Mouse (Mus musculus): ENCODE data around the gene Ehd3. TPM values are rescaled to one million over a fixed set of nuclear protein-coding genes. Genes with fewer than 3 reads are reported as not detected.

The Ehd3 gene
- polyA plus RNA-seq, 1 experiment from 2014 or later: 2.7 TPM

- Histone ChIP-seq H3K4me2 (ENCODE audit: low read length) (no peak overlapping the region), H3K4me1 (ENCODE audit: control insufficient read depth in 2 of 2, insufficient read depth in 2 of 2, low read length in 2 of 2) (peaks cover 2 to 6% of the 10 kb centered on the region in 2 experiments; a peak in 1 of 4 replicates), H3K27me3 (ENCODE audit: control insufficient read depth, insufficient read depth, low read length) (no peaks in the 10 kb centered on the region), H3K9ac (ENCODE audit: low read length) (no peak overlapping the region), H3K36me3 (ENCODE audit: control insufficient read depth, insufficient read depth, low read length) (no peaks in the 10 kb centered on the region), H3K9me3 (ENCODE audit: control insufficient read depth, low read length) (no peaks in the 10 kb centered on the region), H3K27ac (replicated peaks in 1 of 2; ENCODE audit: control insufficient read depth in 1 of 2, insufficient read depth in 1 of 2, low read depth in 2 of 2, low read length in 2 of 2) (no peak overlapping the region), H3K4me3 (ENCODE audit: control insufficient read depth in 1 of 2, insufficient read depth in 1 of 2, low read depth in 1 of 2, low read length in 2 of 2) (no peak overlapping the region)
- 70% methylated on average over 9 of the region's 9 CpGs for WGBS
- ATAC-seq (ENCODE audit: insufficient number of reproducible peaks, insufficient read depth, low FRiP score, low read depth): no peak
Observed at GRCm38 (mm10) chr17:73817697-73818380, 13.9 kb downstream of the Ehd3 start.

DNA sequence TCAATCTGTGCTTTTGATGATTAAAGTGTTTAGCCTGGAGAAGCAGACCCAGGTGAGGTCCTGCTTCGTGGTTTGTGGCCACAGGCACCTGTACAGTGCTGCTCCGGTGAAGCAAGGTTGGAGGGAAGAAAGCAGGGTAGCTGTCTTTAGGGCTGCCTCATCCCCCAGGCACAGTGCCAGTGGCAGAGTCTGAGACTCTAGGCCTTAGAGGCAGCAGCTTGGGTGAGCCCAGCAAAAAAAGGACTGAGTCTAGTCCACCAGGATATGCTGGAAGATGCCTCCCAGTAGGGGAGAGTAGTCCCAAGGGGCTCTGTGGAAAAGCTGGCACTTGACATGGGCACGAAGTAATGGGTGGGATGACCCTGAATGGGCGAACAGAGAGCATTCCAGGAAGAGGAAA, 15.0 kb downstream of the Ehd3 start:
- no peak overlapping the region for H3K4me3 ChIP-seq (ENCODE audit: control insufficient read depth in 1 of 2, insufficient read depth in 1 of 2, low read depth in 1 of 2, low read length in 2 of 2)
- no peaks in the 10 kb centered on the region for H3K27me3 ChIP-seq (ENCODE audit: control insufficient read depth, insufficient read depth, low read length)
- H3K4me1 ChIP-seq (ENCODE audit: control insufficient read depth in 2 of 2, insufficient read depth in 2 of 2, low read length in 2 of 2): peaks cover 9 to 12% of the 10 kb centered on the region in 2 experiments
- WGBS: 73% methylated on average over 4 of the region's 4 CpGs
- no peak overlapping the region for H3K9ac ChIP-seq (ENCODE audit: low read length)
- no peak overlapping the region for H3K4me2 ChIP-seq (ENCODE audit: low read length)
- no peaks in the 10 kb centered on the region for H3K9me3 ChIP-seq (ENCODE audit: control insufficient read depth, low read length)
- ATAC-seq (ENCODE audit: insufficient number of reproducible peaks, insufficient read depth, low FRiP score, low read depth): no peak
- no peaks in the 10 kb centered on the region for H3K36me3 ChIP-seq (ENCODE audit: control insufficient read depth, insufficient read depth, low read length)
- no peak overlapping the region for H3K27ac ChIP-seq (replicated peaks in 1 of 2; ENCODE audit: control insufficient read depth in 1 of 2, insufficient read depth in 1 of 2, low read depth in 2 of 2, low read length in 2 of 2)

- no peaks in the 10 kb centered on the region for H3K9me3 ChIP-seq (ENCODE audit: control insufficient read depth, low read length)
- 21% methylated on average over 4 of the region's 4 CpGs for WGBS
- ATAC-seq (ENCODE audit: insufficient number of reproducible peaks, insufficient read depth, low FRiP score, low read depth): no peak
- no peak overlapping the region for H3K9ac ChIP-seq (ENCODE audit: low read length)
- H3K36me3 ChIP-seq (ENCODE audit: control insufficient read depth, insufficient read depth, low read length): no peaks in the 10 kb centered on the region
- no peak overlapping the region for H3K4me2 ChIP-seq (ENCODE audit: low read length)
- peaks cover 10 to 15% of the 10 kb centered on the region in 2 experiments for H3K4me1 ChIP-seq (ENCODE audit: control insufficient read depth in 2 of 2, insufficient read depth in 2 of 2, low read length in 2 of 2)
- H3K27me3 ChIP-seq (ENCODE audit: control insufficient read depth, insufficient read depth, low read length): no peaks in the 10 kb centered on the region
- no peak overlapping the region for H3K4me3 ChIP-seq (ENCODE audit: control insufficient read depth in 1 of 2, insufficient read depth in 1 of 2, low read depth in 1 of 2, low read length in 2 of 2)
- H3K27ac ChIP-seq (replicated peaks in 1 of 2; ENCODE audit: control insufficient read depth in 1 of 2, insufficient read depth in 1 of 2, low read depth in 2 of 2, low read length in 2 of 2): no peak overlapping the region
Observed at GRCm38 (mm10) chr17:73820726-73821125, 16.8 kb downstream of the Ehd3 start.

- Histone ChIP-seq H3K4me3 (ENCODE audit: control insufficient read depth in 1 of 2, insufficient read depth in 1 of 2, low read depth in 1 of 2, low read length in 2 of 2) (no peak overlapping the region), H3K4me2 (ENCODE audit: low read length) (no peak overlapping the region), H3K27me3 (ENCODE audit: control insufficient read depth, insufficient read depth, low read length) (no peaks in the 10 kb centered on the region), H3K9me3 (ENCODE audit: control insufficient read depth, low read length) (no peaks in the 10 kb centered on the region), H3K9ac (ENCODE audit: low read length) (no peak overlapping the region), H3K27ac (replicated peaks in 1 of 2; ENCODE audit: control insufficient read depth in 1 of 2, insufficient read depth in 1 of 2, low read depth in 2 of 2, low read length in 2 of 2) (no peak overlapping the region), H3K36me3 (ENCODE audit: control insufficient read depth, insufficient read depth, low read length) (no peaks in the 10 kb centered on the region), H3K4me1 (ENCODE audit: control insufficient read depth in 2 of 2, insufficient read depth in 2 of 2, low read length in 2 of 2) (peaks cover 10 to 15% of the 10 kb centered on the region in 2 experiments)
- ATAC-seq (ENCODE audit: insufficient number of reproducible peaks, insufficient read depth, low FRiP score, low read depth): no peak
- 75% methylated on average over 4 of the region's 4 CpGs for WGBS
Observed at GRCm38 (mm10) chr17:73822255-73822654, 18.3 kb downstream of the Ehd3 start.

DNA sequence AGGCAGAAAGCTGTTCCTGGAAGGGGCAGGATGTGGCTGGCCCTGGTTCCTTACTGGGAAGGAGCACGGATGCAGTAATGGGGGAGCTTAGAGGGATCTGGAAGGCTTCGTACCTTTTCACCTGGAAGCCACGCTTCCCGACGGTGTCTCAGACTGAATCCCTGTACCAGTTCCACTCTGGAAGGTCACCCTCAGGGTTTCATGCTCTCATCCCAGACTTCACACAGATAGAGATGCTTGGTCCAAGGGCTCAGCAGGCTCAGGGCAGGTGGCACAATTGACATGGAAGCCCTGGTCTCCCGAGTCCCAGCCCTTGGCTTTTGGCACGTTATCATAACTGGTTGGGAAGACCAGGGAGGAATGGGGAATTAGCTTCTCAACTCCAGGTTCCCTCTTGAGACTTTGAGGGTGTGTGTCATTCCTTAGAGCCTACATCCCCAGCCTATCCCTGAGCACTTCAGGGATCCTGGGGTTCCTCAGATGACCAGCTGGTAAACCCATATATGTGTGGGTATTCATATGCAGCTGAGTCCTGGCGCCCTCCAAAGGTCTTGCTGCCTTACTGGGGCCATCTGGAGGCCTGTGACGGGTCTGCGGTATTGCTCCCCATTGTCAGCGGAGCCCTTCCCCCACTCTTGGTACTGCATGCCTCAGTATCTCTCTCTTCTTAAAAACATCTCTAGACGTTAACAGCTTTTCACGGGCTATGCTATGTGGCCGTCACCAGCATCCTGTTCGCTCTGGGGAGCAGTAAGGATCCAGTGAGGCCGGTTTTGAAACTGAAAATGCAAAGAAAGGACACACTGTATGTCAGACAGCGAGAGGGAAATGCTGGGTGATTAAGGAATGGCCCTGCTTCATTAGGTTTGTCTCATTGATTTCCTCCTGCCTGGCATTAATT, 19.4 kb downstream of the Ehd3 start:
- ATAC-seq (ENCODE audit: insufficient number of reproducible peaks, insufficient read depth, low FRiP score, low read depth): no peak
- 76% methylated on average over 17 of the region's 17 CpGs for WGBS
- H3K27me3 ChIP-seq (ENCODE audit: control insufficient read depth, insufficient read depth, low read length): no peaks in the 10 kb centered on the region

DNA sequence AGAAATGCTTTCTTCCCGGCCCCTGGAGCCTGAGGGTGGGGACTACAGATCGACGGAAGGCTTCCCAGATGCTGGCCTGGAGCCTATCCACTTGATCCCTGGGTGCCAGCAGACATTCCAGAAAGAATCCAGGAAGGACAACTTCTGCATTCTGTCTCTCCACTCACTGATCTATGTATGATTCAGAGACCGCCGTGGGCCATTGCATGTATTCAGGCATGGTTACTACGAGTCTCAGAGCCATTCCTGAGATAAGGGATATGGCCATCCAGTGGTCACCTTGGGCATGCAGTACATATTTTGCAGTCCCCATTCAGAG, 20.0 kb downstream of the Ehd3 start:
- 28% methylated on average over 6 of the region's 6 CpGs for WGBS
- no peaks in the 10 kb centered on the region for H3K36me3 ChIP-seq (ENCODE audit: control insufficient read depth, insufficient read depth, low read length)
- no peak overlapping the region for H3K4me3 ChIP-seq (ENCODE audit: control insufficient read depth in 1 of 2, insufficient read depth in 1 of 2, low read depth in 1 of 2, low read length in 2 of 2)
- no peak overlapping the region for H3K9ac ChIP-seq (ENCODE audit: low read length)
- H3K4me2 ChIP-seq (ENCODE audit: low read length): no peak overlapping the region
- H3K27ac ChIP-seq (replicated peaks in 1 of 2; ENCODE audit: control insufficient read depth in 1 of 2, insufficient read depth in 1 of 2, low read depth in 2 of 2, low read length in 2 of 2): no peak overlapping the region
- no peak for ATAC-seq (ENCODE audit: insufficient number of reproducible peaks, insufficient read depth, low FRiP score, low read depth)
- H3K9me3 ChIP-seq (ENCODE audit: control insufficient read depth, low read length): no peaks in the 10 kb centered on the region
- no peaks in the 10 kb centered on the region for H3K27me3 ChIP-seq (ENCODE audit: control insufficient read depth, insufficient read depth, low read length)
- H3K4me1 ChIP-seq (ENCODE audit: control insufficient read depth in 2 of 2, insufficient read depth in 2 of 2, low read length in 2 of 2): peaks cover 10 to 15% of the 10 kb centered on the region in 2 experiments

More for the DNA sequence above, 19.4 kb downstream of the Ehd3 start:
- Histone ChIP-seq H3K27ac (replicated peaks in 1 of 2; ENCODE audit: control insufficient read depth in 1 of 2, insufficient read depth in 1 of 2, low read depth in 2 of 2, low read length in 2 of 2) (no peak overlapping the region), H3K36me3 (ENCODE audit: control insufficient read depth, insufficient read depth, low read length) (no peaks in the 10 kb centered on the region), H3K4me1 (ENCODE audit: control insufficient read depth in 2 of 2, insufficient read depth in 2 of 2, low read length in 2 of 2) (peaks cover 10 to 15% of the 10 kb centered on the region in 2 experiments), H3K9me3 (ENCODE audit: control insufficient read depth, low read length) (no peaks in the 10 kb centered on the region), H3K4me3 (ENCODE audit: control insufficient read depth in 1 of 2, insufficient read depth in 1 of 2, low read depth in 1 of 2, low read length in 2 of 2) (no peak overlapping the region), H3K4me2 (ENCODE audit: low read length) (no peak overlapping the region), H3K9ac (ENCODE audit: low read length) (no peak overlapping the region)

- H3K36me3 ChIP-seq (ENCODE audit: control insufficient read depth, insufficient read depth, low read length): no peaks in the 10 kb centered on the region
- ATAC-seq (ENCODE audit: insufficient number of reproducible peaks, insufficient read depth, low FRiP score, low read depth): no peak
- 78% methylated on average over 6 of the region's 6 CpGs for WGBS
- no peaks in the 10 kb centered on the region for H3K27me3 ChIP-seq (ENCODE audit: control insufficient read depth, insufficient read depth, low read length)
- no peak overlapping the region for H3K27ac ChIP-seq (replicated peaks in 1 of 2; ENCODE audit: control insufficient read depth in 1 of 2, insufficient read depth in 1 of 2, low read depth in 2 of 2, low read length in 2 of 2)
- H3K4me1 ChIP-seq (ENCODE audit: control insufficient read depth in 2 of 2, insufficient read depth in 2 of 2, low read length in 2 of 2): peaks cover 9 to 10% of the 10 kb centered on the region in 2 experiments
- no peak overlapping the region for H3K4me2 ChIP-seq (ENCODE audit: low read length)
- H3K4me3 ChIP-seq (ENCODE audit: control insufficient read depth in 1 of 2, insufficient read depth in 1 of 2, low read depth in 1 of 2, low read length in 2 of 2): no peak overlapping the region
- H3K9me3 ChIP-seq (ENCODE audit: control insufficient read depth, low read length): no peaks in the 10 kb centered on the region
- no peak overlapping the region for H3K9ac ChIP-seq (ENCODE audit: low read length)
Observed at GRCm38 (mm10) chr17:73826106-73826505, 22.2 kb downstream of the Ehd3 start.

Data from heart, embryonic 14.5 days (tissue).